Mouse (Mus musculus): Measurements from ENCODE around the gene Triap1. TPM values are rescaled to one million over a fixed set of nuclear protein-coding genes. Genes with fewer than 3 reads are reported as not detected.

The Triap1 gene
- polyA plus RNA-seq (2015; fragmentation: Illumina TruSeq; extraction: RNeasy Lipid Tissue Mini Kit (QIAGEN cat#74804); ENCODE audit: low read depth, low replicate concordance): 44.1 TPM

GRCm38 (mm10) chr5:115340577-115341313 is at the start of gene Triap1, which contains the start of gene Gatc:
Gene Triap1 (plus strand): TSS chr5:115341225.
Gene Gatc (minus strand): TSS chr5:115341178.

GRCm38 (mm10) chr5:115300792-115301614 is 40.0 kb upstream of the Triap1 start, which contains the start of gene Dynll1:
Gene Dynll1 (minus strand): TSS chr5:115300999.

GRCm38 (mm10) chr5:115326875-115327609 is 14.0 kb upstream of the Triap1 start, which contains the start of gene Srsf9:
Gene Srsf9 (plus strand): TSS chr5:115327177.

GRCm38 (mm10) chr5:115348546-115349224 is 7.7 kb downstream of the Triap1 start, which contains the start of gene Cox6a1:
Gene Cox6a1 (minus strand): TSS chr5:115348981.

Other genes with a start within 250 kb of the Triap1 start
- gene Gm10401, start 242.9 kb upstream of the Triap1 start, polyA plus RNA-seq (2015; fragmentation: Illumina TruSeq; extraction: RNeasy Lipid Tissue Mini Kit (QIAGEN cat#74804); ENCODE audit: low read depth, low replicate concordance): not detected
- 11.1 TPM for gene Acads, start 221.9 kb upstream of the Triap1 start, polyA plus RNA-seq (2015; fragmentation: Illumina TruSeq; extraction: RNeasy Lipid Tissue Mini Kit (QIAGEN cat#74804); ENCODE audit: low read depth, low replicate concordance)
- 20.1 TPM for gene Unc119b, start 206.2 kb upstream of the Triap1 start, polyA plus RNA-seq (2015; fragmentation: Illumina TruSeq; extraction: RNeasy Lipid Tissue Mini Kit (QIAGEN cat#74804); ENCODE audit: low read depth, low replicate concordance)
- gene Mlec, start 183.0 kb upstream of the Triap1 start, polyA plus RNA-seq (2015; fragmentation: Illumina TruSeq; extraction: RNeasy Lipid Tissue Mini Kit (QIAGEN cat#74804); ENCODE audit: low read depth, low replicate concordance): 58.1 TPM
- 250 TPM for gene Cabp1, start 146.8 kb upstream of the Triap1 start, polyA plus RNA-seq (2015; fragmentation: Illumina TruSeq; extraction: RNeasy Lipid Tissue Mini Kit (QIAGEN cat#74804); ENCODE audit: low read depth, low replicate concordance)
- 183 TPM for gene Pop5, start 105.4 kb upstream of the Triap1 start, polyA plus RNA-seq (2015; fragmentation: Illumina TruSeq; extraction: RNeasy Lipid Tissue Mini Kit (QIAGEN cat#74804); ENCODE audit: low read depth, low replicate concordance)
- gene Rnf10, start 68.3 kb upstream of the Triap1 start, polyA plus RNA-seq (2015; fragmentation: Illumina TruSeq; extraction: RNeasy Lipid Tissue Mini Kit (QIAGEN cat#74804); ENCODE audit: low read depth, low replicate concordance): 162 TPM
- gene Coq5, start 61.6 kb upstream of the Triap1 start, polyA plus RNA-seq (2015; fragmentation: Illumina TruSeq; extraction: RNeasy Lipid Tissue Mini Kit (QIAGEN cat#74804); ENCODE audit: low read depth, low replicate concordance): 36.9 TPM
- 791 TPM for gene Dynll1, start 40.2 kb upstream of the Triap1 start, polyA plus RNA-seq (2015; fragmentation: Illumina TruSeq; extraction: RNeasy Lipid Tissue Mini Kit (QIAGEN cat#74804); ENCODE audit: low read depth, low replicate concordance)
- 52.9 TPM for gene Srsf9, start 14.0 kb upstream of the Triap1 start, polyA plus RNA-seq (2015; fragmentation: Illumina TruSeq; extraction: RNeasy Lipid Tissue Mini Kit (QIAGEN cat#74804); ENCODE audit: low read depth, low replicate concordance)
- gene Gatc, start within 50 bp of the Triap1 start, polyA plus RNA-seq (2015; fragmentation: Illumina TruSeq; extraction: RNeasy Lipid Tissue Mini Kit (QIAGEN cat#74804); ENCODE audit: low read depth, low replicate concordance): 34.1 TPM
- 1,466 TPM for gene Cox6a1, start 7.8 kb downstream of the Triap1 start, polyA plus RNA-seq (2015; fragmentation: Illumina TruSeq; extraction: RNeasy Lipid Tissue Mini Kit (QIAGEN cat#74804); ENCODE audit: low read depth, low replicate concordance)
- gene Msi1, start 88.4 kb downstream of the Triap1 start, polyA plus RNA-seq (2015; fragmentation: Illumina TruSeq; extraction: RNeasy Lipid Tissue Mini Kit (QIAGEN cat#74804); ENCODE audit: low read depth, low replicate concordance): 24.3 TPM
- not detected for gene Pla2g1b, start 125.0 kb downstream of the Triap1 start, polyA plus RNA-seq (2015; fragmentation: Illumina TruSeq; extraction: RNeasy Lipid Tissue Mini Kit (QIAGEN cat#74804); ENCODE audit: low read depth, low replicate concordance)
- gene Sirt4, start 143.5 kb downstream of the Triap1 start, polyA plus RNA-seq (2015; fragmentation: Illumina TruSeq; extraction: RNeasy Lipid Tissue Mini Kit (QIAGEN cat#74804); ENCODE audit: low read depth, low replicate concordance): 44.3 TPM
- 21.8 TPM for gene Pxn, start 165.5 kb downstream of the Triap1 start, polyA plus RNA-seq (2015; fragmentation: Illumina TruSeq; extraction: RNeasy Lipid Tissue Mini Kit (QIAGEN cat#74804); ENCODE audit: low read depth, low replicate concordance)
- gene Rplp0, start 218.2 kb downstream of the Triap1 start, polyA plus RNA-seq (2015; fragmentation: Illumina TruSeq; extraction: RNeasy Lipid Tissue Mini Kit (QIAGEN cat#74804); ENCODE audit: low read depth, low replicate concordance): 477 TPM
- 24.1 TPM for gene Gcn1l1, start 224.0 kb downstream of the Triap1 start, polyA plus RNA-seq (2015; fragmentation: Illumina TruSeq; extraction: RNeasy Lipid Tissue Mini Kit (QIAGEN cat#74804); ENCODE audit: low read depth, low replicate concordance)